Mouse (Mus musculus): ENCODE results near the gene Atg9b. TPM values are rescaled to one million over a fixed set of nuclear protein-coding genes. Genes with fewer than 3 reads are reported as not detected.
A peak's percentile ranks its signal among the peaks of the same experiment; 100 is the strongest.

The Atg9b gene
- polyA plus RNA-seq (2012; rRNA removed): 0.93 and 1.0 TPM in 2 replicates

- DNase-seq (ENCODE audit: low read depth, low spot score): no peak
- 92% methylated on average over 7 of the region's 7 CpGs for WGBS
Measured at GRCm38 (mm10) chr5:24391864-24392263, at the start of gene Atg9b. Gene Atg9b (minus strand): TSS chr5:24392143.

- 93% methylated on average over 8 of the region's 8 CpGs for WGBS
- no peak for DNase-seq (ENCODE audit: low read depth, low spot score)
Measured at GRCm38 (mm10) chr5:24441187-24441586, 49.2 kb upstream of the Atg9b start.

GRCm38 (mm10) chr5:24433993-24434392 is 42.0 kb upstream of the Atg9b start:
- WGBS: 92% methylated on average over 8 of the region's 8 CpGs

GRCm38 (mm10) chr5:24428596-24428995 is 36.7 kb upstream of the Atg9b start:
- 21% methylated on average over 9 of the region's 9 CpGs for WGBS
- DNase-seq (ENCODE audit: low read depth, low spot score): no peak

More at GRCm38 (mm10) chr5:24433993-24434392, 42.0 kb upstream of the Atg9b start:
- no peak for DNase-seq (ENCODE audit: low read depth, low spot score)

- no peak for DNase-seq (ENCODE audit: low read depth, low spot score)
- 18% methylated on average over 15 of the region's 15 CpGs for WGBS
Measured at GRCm38 (mm10) chr5:24427981-24428402, 36.0 kb upstream of the Atg9b start.

GRCm38 (mm10) chr5:24427285-24427633 is 35.3 kb upstream of the Atg9b start:
- WGBS: 28% methylated on average over 12 of the region's 12 CpGs
- DNase-seq (ENCODE audit: low read depth, low spot score): no peak

GRCm38 (mm10) chr5:24426556-24427284 is 34.8 kb upstream of the Atg9b start:
- 13% methylated on average over 9 of the region's 9 CpGs for WGBS
- DNase-seq (ENCODE audit: low read depth, low spot score): no peak

GRCm38 (mm10) chr5:24426037-24426432 is 34.1 kb upstream of the Atg9b start:
- WGBS: 4% methylated on average over 10 of the region's 10 CpGs
- DNase-seq (ENCODE audit: low read depth, low spot score): no peak

GRCm38 (mm10) chr5:24425421-24426036 is 33.6 kb upstream of the Atg9b start:
- WGBS: 1% methylated on average over 29 of the region's 30 CpGs
- no peak for DNase-seq (ENCODE audit: low read depth, low spot score)

- 1% methylated on average over 59 of the region's 60 CpGs for WGBS
- DNase-seq (ENCODE audit: low read depth, low spot score): no peak
Measured at GRCm38 (mm10) chr5:24424861-24425411, 33.0 kb upstream of the Atg9b start.

- whole genome bisulfite sequencing: 4% methylated on average over 21 of the region's 21 CpGs
- DNase-seq (ENCODE audit: low read depth, low spot score): no peak
Measured at GRCm38 (mm10) chr5:24424004-24424781, 32.2 kb upstream of the Atg9b start.

- under 1% methylated on average over 46 of the region's 46 CpGs for WGBS
- DNase-seq (ENCODE audit: low read depth, low spot score): peak; percentile 98
Measured at GRCm38 (mm10) chr5:24423129-24424003, 31.4 kb upstream of the Atg9b start, which contains the start of the genes Cdk5 and Slc4a2. Gene Cdk5 (minus strand): TSS chr5:24423530. Gene Slc4a2 (plus strand): TSS chr5:24423837.

- WGBS: 94% methylated on average over 9 of the region's 9 CpGs
- DNase-seq (ENCODE audit: low read depth, low spot score): no peak
Measured at GRCm38 (mm10) chr5:24420381-24420780, 28.4 kb upstream of the Atg9b start.

- WGBS: 95% methylated on average over 10 of the region's 10 CpGs
- no peak for DNase-seq (ENCODE audit: low read depth, low spot score)
Measured at GRCm38 (mm10) chr5:24417587-24417986, 25.6 kb upstream of the Atg9b start.

GRCm38 (mm10) chr5:24416222-24416736 is 24.3 kb upstream of the Atg9b start:
- 6% methylated on average over 21 of the region's 21 CpGs for WGBS
- DNase-seq (ENCODE audit: low read depth, low spot score): no peak

GRCm38 (mm10) chr5:24413938-24414337 is 22.0 kb upstream of the Atg9b start:
- 76% methylated on average over 13 of the region's 13 CpGs for WGBS
- DNase-seq (ENCODE audit: low read depth, low spot score): no peak

- WGBS: 33% methylated on average over 11 of the region's 11 CpGs
- DNase-seq (ENCODE audit: low read depth, low spot score): no peak
Measured at GRCm38 (mm10) chr5:24413042-24413693, 21.2 kb upstream of the Atg9b start, which contains the start of gene Asic3. Gene Asic3 (plus strand): TSS chr5:24413392.

GRCm38 (mm10) chr5:24412063-24412462 is 20.1 kb upstream of the Atg9b start:
- 80% methylated on average over 2 of the region's 2 CpGs for WGBS

More at GRCm38 (mm10) chr5:24412063-24412462, 20.1 kb upstream of the Atg9b start:
- DNase-seq (ENCODE audit: low read depth, low spot score): no peak

Data from large intestine, adult 2 months (tissue).